Mouse (Mus musculus) midbrain, embryonic 13.5 days (tissue): ENCODE data around the gene Wdr74. TPM values are rescaled to one million over a fixed set of nuclear protein-coding genes. Genes with fewer than 3 reads are reported as not detected.
A peak's percentile ranks its signal among the peaks of the same experiment; 100 is the strongest.

Experiments
- ATAC-seq: fragments of 200-750 bp; cut with Nextera tagmentation; 2 replicates; pipeline ENCODE4 v1.8.0; 2017; ENCODE audit warnings: mild to moderate bottlenecking, moderate TSS enrichment, moderate library complexity
- H3K27ac ChIP-seq: fragments of 300-500 bp; sonication (generic); 2 replicates; pipeline ENCODE4 v1.5.1; 2015; ENCODE audit warnings: inconsistent platforms, mild to moderate bottlenecking, moderate library complexity
- H3K27me3 ChIP-seq: fragments of 300-500 bp; sonication (generic); 2 replicates; pipeline ENCODE4 v1.6.1; 2015; ENCODE audit warnings: mild to moderate bottlenecking, inconsistent platforms
- H3K36me3 ChIP-seq: fragments of 300-500 bp; sonication (generic); 2 replicates; pipeline ENCODE4 v1.6.1; 2015; ENCODE audit warnings: mild to moderate bottlenecking, inconsistent platforms
- H3K4me1 ChIP-seq: fragments of 300-500 bp; sonication (generic); replicated peaks from 2 replicates; pipeline ENCODE4 v1.6.1; 2015; ENCODE audit warnings: inconsistent platforms
- H3K4me2 ChIP-seq: fragments of 300-500 bp; sonication (generic); replicated peaks from 2 replicates; pipeline ENCODE4 v1.6.1; 2015; ENCODE audit warnings: moderate library complexity, mild to moderate bottlenecking, inconsistent platforms
- H3K4me3 ChIP-seq: fragments of 300-500 bp; sonication (generic); replicated peaks from 2 replicates; pipeline ENCODE4 v1.5.1; 2015; ENCODE audit warnings: mild to moderate bottlenecking, inconsistent platforms
- H3K9ac ChIP-seq: fragments of 300-500 bp; sonication (generic); replicated peaks from 2 replicates; pipeline ENCODE4 v1.6.1; 2015; ENCODE audit warnings: mild to moderate bottlenecking, inconsistent platforms
- H3K9me3 ChIP-seq: fragments of 300-500 bp; sonication (generic); 2 replicates; pipeline ENCODE4 v1.6.1; 2016; ENCODE audit warnings: mild to moderate bottlenecking, inconsistent platforms
- WGBS: fragments of 180-500 bp; shearing (Covaris S2); methylation state at CpG from one replicate; pipeline ENCODE4 v1.1.7; 2015; 5-methylcytosine and 5-hydroxymethylcytosine counted together
- polyA plus RNA-seq: library from polyadenylated mRNA; unstranded; fragments of >200 nt; fragmentation: Nextera tagmentation; extraction: Ambion mirVana; gene quantifications from 2 replicates; pipeline ENCODE4 v1.2.1, GENCODE M21; 2015

Gene Wdr74
- polyA plus RNA-seq, 1 experiment from 2014 or later, result 93.4 TPM

DNA sequence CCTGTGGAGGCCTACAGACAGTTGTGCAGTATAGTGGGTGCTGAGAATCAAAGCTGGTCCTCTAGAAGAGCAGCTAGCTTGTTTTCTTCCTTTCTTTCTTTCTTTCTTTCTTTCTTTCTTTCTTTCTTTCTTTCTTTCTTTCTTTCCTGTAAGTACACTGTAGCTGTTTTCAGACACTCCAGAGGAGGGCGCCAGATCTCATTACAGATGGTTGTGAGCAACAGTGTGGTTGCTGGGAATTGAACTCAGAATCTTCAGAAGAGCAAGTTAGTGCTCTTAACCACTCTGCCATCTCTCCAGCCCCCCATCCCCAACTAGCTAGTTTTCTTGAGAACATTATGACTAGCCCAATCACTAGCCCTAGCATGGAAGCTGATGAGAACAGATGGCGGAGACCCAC lies 25.1 kb downstream of the Wdr74 start:
- 95% methylated on average over 2 of the region's 2 CpGs for WGBS
- no peak for ATAC-seq

DNA sequence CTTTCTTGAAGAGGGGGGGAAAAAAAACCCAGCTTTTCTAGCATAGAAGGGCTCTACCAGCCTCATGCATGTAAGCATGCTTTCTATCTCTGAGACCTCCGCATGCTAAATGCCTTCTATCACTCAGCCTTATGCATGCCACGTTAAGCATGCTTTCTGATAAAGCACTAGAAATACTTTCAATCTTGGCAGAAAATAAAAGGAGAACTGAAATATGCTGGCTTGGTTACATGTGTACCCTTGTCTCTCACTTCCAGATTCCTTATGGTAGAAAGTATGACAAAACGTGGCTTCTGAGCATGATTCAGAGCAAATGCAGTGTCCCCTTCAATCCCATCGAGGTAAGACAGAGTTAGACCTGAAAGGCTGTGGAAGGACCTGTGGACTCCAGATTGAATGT lies 27.6 kb downstream of the Wdr74 start:
- H3K27ac ChIP-seq, result no peak overlapping the region
- H3K36me3 ChIP-seq, result peaks cover 63% of the 10 kb centered on the region
- H3K4me2 ChIP-seq, result no peak overlapping the region
- H3K27me3 ChIP-seq, result no peaks in the 10 kb centered on the region
- ATAC-seq, result no peak
- WGBS, result 98% methylated on average over 4 of the region's 4 CpGs
- H3K9me3 ChIP-seq, result no peaks in the 10 kb centered on the region
- no peak overlapping the region for H3K4me3 ChIP-seq
- no peak overlapping the region for H3K9ac ChIP-seq
- H3K4me1 ChIP-seq, result peaks cover 8% of the 10 kb centered on the region

More for the DNA sequence above, 25.1 kb downstream of the Wdr74 start:
- no peak overlapping the region for H3K4me3 ChIP-seq
- H3K9ac ChIP-seq, result no peak overlapping the region
- peaks cover 21% of the 10 kb centered on the region for H3K4me1 ChIP-seq
- H3K27ac ChIP-seq, result no peak overlapping the region
- peaks cover 38% of the 10 kb centered on the region for H3K36me3 ChIP-seq
- no peak overlapping the region for H3K4me2 ChIP-seq
- no peaks in the 10 kb centered on the region for H3K27me3 ChIP-seq
- H3K9me3 ChIP-seq, result no peaks in the 10 kb centered on the region

DNA sequence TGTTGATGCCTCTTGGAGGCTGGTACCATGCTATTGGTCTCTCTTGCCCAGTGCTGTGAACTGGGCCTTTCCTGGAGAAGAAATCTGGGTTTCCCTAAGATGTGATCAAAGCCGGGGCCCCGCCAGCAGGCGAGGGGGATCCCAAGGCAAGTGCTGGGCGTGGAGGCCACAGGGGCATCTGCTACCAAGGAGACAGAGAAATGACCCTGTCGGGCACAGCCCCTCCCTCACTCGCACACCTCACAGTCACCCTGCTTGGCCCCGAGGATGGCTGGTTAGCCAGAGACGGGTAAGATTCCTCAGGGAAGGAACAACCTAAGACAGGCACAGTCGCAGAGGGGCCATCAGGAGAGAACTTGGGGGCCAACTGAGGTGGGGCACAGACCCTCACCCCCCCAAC lies 29.9 kb downstream of the Wdr74 start:
- Histone ChIP-seq H3K27ac (no peak overlapping the region), H3K36me3 (peaks cover 86% of the 10 kb centered on the region), H3K27me3 (no peaks in the 10 kb centered on the region), H3K9ac (no peak overlapping the region), H3K9me3 (no peaks in the 10 kb centered on the region), H3K4me1 (peaks cover 5% of the 10 kb centered on the region), H3K4me3 (no peak overlapping the region), H3K4me2 (no peak overlapping the region)
- 99% methylated on average over 9 of the region's 9 CpGs for WGBS
- ATAC-seq, result no peak

DNA sequence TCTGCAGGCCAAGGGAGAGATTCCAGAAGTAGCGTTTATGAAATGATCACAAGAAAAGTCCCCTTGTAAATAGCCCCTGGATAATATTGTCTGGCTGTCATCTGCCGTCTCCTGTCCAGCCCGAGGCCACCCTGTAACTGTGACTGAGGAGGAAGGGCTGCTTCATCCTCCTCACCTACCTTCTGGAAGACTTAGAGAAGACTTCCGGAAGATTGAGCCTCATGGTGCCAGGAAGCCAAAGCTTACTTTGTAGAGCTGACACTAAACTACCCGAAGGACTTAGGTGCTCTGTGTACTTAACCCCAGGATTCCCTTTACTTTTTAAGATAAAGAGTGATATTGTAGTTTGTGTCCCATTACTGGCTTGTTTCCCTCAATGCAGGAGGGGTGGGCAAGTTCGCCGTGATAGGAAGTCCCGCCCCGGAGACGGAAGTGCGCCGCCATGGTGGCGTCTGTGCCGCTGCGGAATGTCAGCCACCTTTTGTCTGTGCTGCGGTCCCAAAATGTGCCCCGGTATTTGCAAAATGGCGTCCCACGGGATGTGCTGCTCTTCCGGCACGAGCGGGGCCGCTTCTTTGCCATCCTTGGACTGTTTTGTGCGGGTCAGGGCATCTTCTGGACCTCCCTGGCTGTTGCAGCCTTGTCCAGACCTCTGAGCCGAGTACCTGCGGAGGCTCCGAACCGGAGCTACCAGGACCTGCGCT lies 35.1 kb downstream of the Wdr74 start, which contains the start of gene Tmem223:
TSS of gene Tmem223 (plus strand) at position 430 of the 704 bp plus-strand sequence.
- Histone ChIP-seq H3K9ac (peak within 1 kb of the TSS; percentile 96), H3K9me3 (no peaks in the 10 kb centered on the region), H3K4me2 (peak within 1 kb of the TSS; percentile 100), H3K27ac (peak within 1 kb of the TSS; percentile 91), H3K36me3 (peaks cover 61% of the 10 kb centered on the region), H3K4me1 (peaks cover 41% of the 10 kb centered on the region), H3K4me3 (peak within 1 kb of the TSS; percentile 82), H3K27me3 (no peaks in the 10 kb centered on the region)
- 21% methylated on average over 29 of the region's 29 CpGs for WGBS
- ATAC-seq, result peak; percentile 73

DNA sequence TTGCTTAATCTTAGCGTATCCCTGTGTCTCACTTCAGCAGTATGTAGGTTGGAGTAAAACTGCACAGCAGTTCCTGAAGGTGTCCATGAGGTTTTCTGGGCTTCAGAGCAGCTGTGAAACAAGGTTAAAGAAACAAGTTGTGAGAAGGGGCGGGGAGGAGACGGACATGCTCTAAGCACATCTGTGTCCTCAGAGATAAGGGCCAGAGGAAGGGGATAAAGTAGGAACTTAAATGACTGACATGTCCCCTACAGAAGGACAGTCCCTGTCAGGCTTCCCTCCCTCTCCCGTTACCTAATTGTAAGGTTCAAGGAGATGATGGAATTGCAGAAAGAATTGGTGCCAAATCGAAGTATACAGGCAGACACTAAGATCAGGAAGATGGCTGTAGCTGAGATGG lies 37.4 kb downstream of the Wdr74 start:
- 89% methylated on average over 5 of the region's 5 CpGs for WGBS
- peaks cover 40% of the 10 kb centered on the region for H3K36me3 ChIP-seq

DNA sequence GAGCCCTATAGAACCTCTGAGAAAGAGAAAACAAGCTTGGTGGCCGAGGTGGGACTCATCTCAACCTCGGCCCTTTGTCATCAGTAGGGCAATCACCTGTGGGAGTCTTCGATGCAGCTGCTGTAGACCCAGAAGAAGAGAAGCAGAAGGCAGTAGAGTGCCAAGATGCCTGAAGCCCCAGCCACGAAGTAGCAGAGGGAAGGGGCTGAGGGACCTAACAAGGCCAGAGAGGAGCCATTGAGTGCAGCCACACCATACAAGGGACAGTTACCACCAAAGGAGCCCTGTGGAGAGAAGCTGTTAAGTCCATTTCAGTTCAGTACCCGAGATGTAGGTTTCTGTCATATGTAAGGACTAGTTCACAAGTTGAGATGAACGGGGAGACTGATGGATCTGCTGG lies 37.8 kb downstream of the Wdr74 start:
- 55% methylated on average over 6 of the region's 6 CpGs for WGBS
- Histone ChIP-seq H3K27me3 (no peaks in the 10 kb centered on the region), H3K4me3 (peak overlapping the region; percentile 70), H3K27ac (peak overlapping the region; percentile 99; the same call in 1 of the 2 replicates), H3K9ac (peak overlapping the region; percentile 95; the same call in 1 of the 2 replicates), H3K4me2 (peak overlapping the region; percentile 100), H3K9me3 (no peaks in the 10 kb centered on the region), H3K36me3 (peaks cover 40% of the 10 kb centered on the region), H3K4me1 (peaks cover 42% of the 10 kb centered on the region)
- no peak for ATAC-seq

More for the DNA sequence above, 37.4 kb downstream of the Wdr74 start:
- H3K4me3 ChIP-seq, result peak overlapping the region; percentile 70
- ATAC-seq, result no peak
- peaks cover 42% of the 10 kb centered on the region for H3K4me1 ChIP-seq
- H3K27me3 ChIP-seq, result no peaks in the 10 kb centered on the region
- no peaks in the 10 kb centered on the region for H3K9me3 ChIP-seq
- H3K9ac ChIP-seq, result no peak overlapping the region
- 0 out of 2 replicates have a peak overlapping the region, but pooled peaks have one; percentile 5 for H3K27ac ChIP-seq
- H3K4me2 ChIP-seq, result peak overlapping the region; percentile 100

DNA sequence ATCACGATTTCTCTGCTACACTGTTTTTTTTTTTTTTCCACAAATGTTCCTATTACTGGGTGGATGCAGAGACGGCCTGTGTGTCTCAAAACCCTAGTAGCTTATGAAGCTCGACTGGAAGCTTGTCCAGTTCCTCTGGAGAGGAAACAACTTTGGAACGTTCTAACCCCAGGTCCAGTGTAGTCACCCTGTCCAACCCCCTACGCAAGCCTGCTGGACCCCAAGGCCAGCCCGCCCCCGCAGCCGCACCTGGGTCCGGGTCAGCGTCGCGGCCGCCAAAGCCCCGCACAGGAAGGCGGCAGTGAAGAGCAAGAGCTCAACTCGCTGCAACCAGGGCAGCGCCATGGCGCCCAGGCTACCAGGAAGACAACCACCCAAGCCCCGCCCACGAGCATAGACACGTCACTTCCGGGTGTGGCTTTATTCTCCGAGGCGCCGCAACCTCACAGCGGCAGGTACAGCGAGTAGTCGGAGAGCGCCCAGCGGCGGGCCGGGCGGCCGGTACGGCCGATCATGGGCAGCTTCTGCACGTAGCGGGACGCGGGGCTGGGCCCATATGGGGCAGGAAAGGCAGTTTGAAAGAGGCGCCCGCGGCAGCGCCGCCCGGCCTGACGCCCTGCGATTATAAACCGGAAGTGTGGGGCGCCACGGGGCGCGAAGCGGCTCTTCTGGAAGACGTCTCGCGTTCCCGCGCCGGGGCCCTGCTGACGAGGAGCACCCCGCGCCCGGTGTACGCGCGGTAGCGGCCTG lies 38.6 kb downstream of the Wdr74 start, which contains the start of gene Tmem179b:
TSS of gene Tmem179b (minus strand) at position 382 of the 750 bp plus-strand sequence.
- Histone ChIP-seq H3K36me3 (peaks cover 37% of the 10 kb centered on the region), H3K4me1 (peaks cover 42% of the 10 kb centered on the region), H3K9ac (peak within 1 kb of the TSS; percentile 95), H3K27ac (peak within 1 kb of the TSS; percentile 99), H3K27me3 (no peaks in the 10 kb centered on the region), H3K4me2 (peak within 1 kb of the TSS; percentile 100), H3K9me3 (no peaks in the 10 kb centered on the region), H3K4me3 (peak within 1 kb of the TSS; percentile 70)
- peak; percentile 94 for ATAC-seq
- WGBS, result under 1% methylated on average over 68 of the region's 68 CpGs

DNA sequence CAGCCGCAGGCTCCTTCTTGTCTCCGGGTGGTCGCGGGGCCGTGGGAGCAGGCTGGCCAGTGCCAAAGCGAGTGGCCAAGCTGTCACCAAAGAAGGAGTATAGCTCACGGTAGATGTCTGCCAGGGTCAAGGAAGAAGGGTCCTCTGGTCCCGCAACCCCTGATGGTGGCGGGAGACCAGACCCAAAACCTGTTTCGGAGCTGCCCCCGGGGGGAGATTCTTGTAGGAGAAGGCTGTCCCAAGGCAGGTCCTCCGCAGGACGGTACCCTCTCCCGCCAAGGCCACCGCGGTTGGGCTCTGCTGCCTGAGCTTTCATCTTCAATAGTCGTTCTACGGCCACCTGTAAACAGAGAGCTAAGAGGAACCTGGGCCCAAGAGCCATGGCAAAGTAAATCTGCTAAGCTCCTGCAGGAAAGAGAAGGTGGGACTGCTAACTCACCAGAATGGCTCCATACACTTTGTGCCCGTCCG lies 39.4 kb downstream of the Wdr74 start:
- 5% methylated on average over 20 of the region's 20 CpGs for WGBS
- peak overlapping the region; percentile 70 for H3K4me3 ChIP-seq
- ATAC-seq, result no peak
- H3K27ac ChIP-seq, result peak overlapping the region; percentile 99
- H3K4me1 ChIP-seq, result peaks cover 42% of the 10 kb centered on the region
- peak overlapping the region; percentile 95 for H3K9ac ChIP-seq
- peak overlapping the region; percentile 100 for H3K4me2 ChIP-seq
- H3K27me3 ChIP-seq, result no peaks in the 10 kb centered on the region
- peaks cover 34% of the 10 kb centered on the region for H3K36me3 ChIP-seq
- no peaks in the 10 kb centered on the region for H3K9me3 ChIP-seq

DNA sequence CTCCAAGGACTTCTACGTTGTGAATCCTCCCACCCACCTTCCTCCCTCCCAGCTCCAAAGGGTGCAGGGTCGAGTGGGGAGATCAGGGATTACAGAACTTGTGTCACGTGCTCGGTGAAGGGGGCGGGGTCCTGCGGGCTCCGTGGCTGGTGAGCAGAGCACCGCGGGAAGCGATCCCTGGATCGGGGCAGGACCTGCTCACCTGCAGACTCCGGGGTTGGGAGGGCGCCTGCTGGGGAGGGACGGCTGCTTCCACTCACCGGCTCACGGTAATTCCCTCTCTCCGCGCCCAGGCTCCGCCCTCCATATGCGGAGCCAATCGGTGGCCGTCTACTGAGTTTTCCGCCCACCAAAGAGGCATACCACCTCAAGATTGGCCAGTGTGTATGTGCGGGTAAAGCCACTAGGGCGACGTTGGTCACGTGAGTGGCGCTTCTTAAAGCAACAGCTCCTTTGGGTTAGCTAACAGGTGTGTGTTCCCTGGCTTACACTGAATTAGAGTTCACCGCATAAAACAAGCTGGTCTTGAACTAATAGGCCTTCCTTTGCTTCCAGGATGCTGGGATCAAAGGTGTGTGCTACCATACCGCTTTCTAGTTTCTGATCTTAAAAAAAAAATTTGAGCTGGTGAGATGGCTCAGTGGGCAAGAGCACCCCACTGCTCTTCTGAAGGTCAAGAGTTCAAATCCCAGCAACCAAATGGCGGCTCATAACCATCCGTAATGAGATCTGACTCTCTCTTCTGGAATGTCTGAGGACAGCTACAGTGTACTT lies 50.6 kb downstream of the Wdr74 start, which contains the start of gene Taf6l:
TSS of gene Taf6l (minus strand) at position 410 of the 774 bp plus-strand sequence.
- Histone ChIP-seq H3K9ac (peak within 1 kb of the TSS; percentile 72), H3K4me3 (peak within 1 kb of the TSS; percentile 73), H3K27ac (peak within 1 kb of the TSS; percentile 74), H3K9me3 (no peaks in the 10 kb centered on the region), H3K27me3 (no peaks in the 10 kb centered on the region), H3K4me1 (peaks cover 34% of the 10 kb centered on the region), H3K4me2 (peak within 1 kb of the TSS; percentile 59), H3K36me3 (peaks cover 34% of the 10 kb centered on the region)
- peak; percentile 100 for ATAC-seq
- WGBS, result 1% methylated on average over 31 of the region's 32 CpGs

DNA sequence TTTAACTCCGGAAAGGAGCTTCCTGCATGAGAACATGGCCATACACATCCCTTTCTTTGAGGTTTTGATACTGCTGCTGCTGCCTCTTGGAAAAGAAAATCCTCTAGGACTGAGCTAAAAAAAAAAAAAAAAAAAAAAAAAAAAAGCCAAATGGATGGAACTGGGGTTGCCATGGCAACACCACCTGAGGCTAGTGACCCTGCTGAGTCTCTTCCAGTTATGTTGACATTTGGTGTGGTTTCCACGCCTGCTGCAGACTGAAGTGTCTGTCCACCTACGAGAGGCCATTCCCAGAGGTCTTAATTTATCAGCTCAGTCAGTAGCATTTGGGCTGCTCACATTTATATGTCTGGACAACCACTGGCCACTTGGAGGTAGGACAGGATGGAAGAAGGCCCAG lies 52.9 kb downstream of the Wdr74 start:
- Histone ChIP-seq H3K4me3 (no peak overlapping the region), H3K36me3 (peaks cover 24% of the 10 kb centered on the region), H3K9me3 (peaks cover 3% of the 10 kb centered on the region; the same call in 1 of the 2 replicates), H3K4me2 (no peak overlapping the region), H3K27ac (peak overlapping the region; percentile 78), H3K27me3 (no peaks in the 10 kb centered on the region), H3K9ac (peak overlapping the region; percentile 36; the same call in 1 of the 2 replicates), H3K4me1 (peaks cover 34% of the 10 kb centered on the region)
- ATAC-seq, result no peak
- WGBS, result 19% methylated on average over 3 of the region's 3 CpGs

DNA sequence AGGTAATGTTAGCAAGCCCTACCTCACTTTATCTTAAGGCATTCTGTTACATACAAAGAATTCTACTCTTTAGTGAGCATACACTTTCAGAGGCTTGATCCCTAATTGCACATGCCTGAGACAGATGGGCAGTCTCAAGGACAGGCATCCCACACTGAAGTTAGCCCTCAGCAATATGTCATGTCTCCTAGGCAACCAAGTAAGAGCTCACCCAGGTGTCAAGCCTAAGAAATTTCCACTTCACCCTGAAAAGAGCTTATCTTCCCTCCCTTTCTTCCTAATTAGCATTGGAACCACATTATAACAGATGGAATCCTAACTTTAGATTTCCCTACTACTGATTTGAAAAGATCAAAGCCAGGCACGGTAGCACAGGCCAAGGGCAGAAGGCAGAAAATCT lies 53.5 kb downstream of the Wdr74 start:
- 20% methylated on average over 1 of the region's 1 CpGs for WGBS
- ATAC-seq, result no peak
- Histone ChIP-seq H3K27me3 (no peaks in the 10 kb centered on the region), H3K27ac (peak overlapping the region; percentile 78), H3K4me3 (no peak overlapping the region), H3K9me3 (peaks cover 3% of the 10 kb centered on the region; the same call in 1 of the 2 replicates), H3K4me1 (peaks cover 34% of the 10 kb centered on the region), H3K9ac (peak overlapping the region; percentile 36; the same call in 1 of the 2 replicates), H3K4me2 (no peak overlapping the region; the same call in 1 of the 2 replicates), H3K36me3 (peaks cover 26% of the 10 kb centered on the region)
